Mouse (Mus musculus) MEL (cell line): ENCODE measurements around the gene Csmd2. TPM values are rescaled to one million over a fixed set of nuclear protein-coding genes. Genes with fewer than 3 reads are reported as not detected.

Source experiments
- DNase-seq: peaks from one replicate; pipeline ENCODE4 v3.0.0; 2011; ENCODE audit warnings: low read depth, low spot score
- H3K27ac ChIP-seq: 2 replicates; pipeline ENCODE4 v1.5.1; 2012; ENCODE audit warnings: low read depth, mild to moderate bottlenecking, control low read depth, low read length, moderate library complexity; ENCODE audit not compliant: control insufficient read depth
- H3K27me3 ChIP-seq, 2 experiments: fragments of 150-350 bp in 1 of 2; sonication (generic) in 1 of 2; 2 replicates each; pipeline ENCODE4 v1.6.1; 2012; ENCODE audit warnings: low read length in 2 of 2, mild to moderate bottlenecking in 2 of 2, improper control_type of control experiment in 1 of 2, moderate library complexity in 1 of 2; ENCODE audit not compliant: insufficient read depth in 2 of 2, control insufficient read depth in 1 of 2
- H3K36me3 ChIP-seq, 2 experiments: 2 replicates each; pipeline ENCODE4 v1.6.1; 2012 to 2014; ENCODE audit warnings: low read length in 2 of 2, improper control_type of control experiment in 1 of 2, inconsistent platforms in 1 of 2, mild to moderate bottlenecking in 1 of 2; ENCODE audit not compliant: insufficient read depth in 2 of 2, control insufficient read depth in 1 of 2
- H3K4me1 ChIP-seq, 2 experiments: fragments of 150-350 bp in 1 of 2; sonication (generic) in 1 of 2; 2 replicates each; pipeline ENCODE4 v1.6.1; 2012; ENCODE audit warnings: low read length in 2 of 2, improper control_type of control experiment in 1 of 2, mild to moderate bottlenecking in 1 of 2; ENCODE audit not compliant: insufficient read depth in 2 of 2, control insufficient read depth in 1 of 2
- H3K4me3 ChIP-seq, 2 experiments: fragments of 150-350 bp in 1 of 2; sonication (generic) in 1 of 2; 2 replicates each; pipeline ENCODE4 v1.5.1; 2012; ENCODE audit warnings: low read depth in 2 of 2, low read length in 2 of 2, mild to moderate bottlenecking in 2 of 2, moderate library complexity in 2 of 2, control low read depth in 1 of 2, improper control_type of control experiment in 1 of 2; ENCODE audit not compliant: control insufficient read depth in 1 of 2, insufficient read depth in 1 of 2
- H3K79me2 ChIP-seq: 2 replicates; pipeline ENCODE4 v1.6.1; 2012; ENCODE audit warnings: mild to moderate bottlenecking, low read length, moderate library complexity; ENCODE audit not compliant: control insufficient read depth, poor library complexity, insufficient read depth
- H3K9ac ChIP-seq: 2 replicates; pipeline ENCODE4 v1.6.1; 2012; ENCODE audit warnings: low read depth, mild to moderate bottlenecking, control low read depth, low read length, moderate library complexity; ENCODE audit not compliant: control insufficient read depth, poor library complexity, severe bottlenecking
- H3K9me3 ChIP-seq: fragments of 150-350 bp; sonication (generic); replicated peaks from 2 replicates; pipeline ENCODE4 v1.6.1; 2012; ENCODE audit warnings: mild to moderate bottlenecking, low read length, improper control_type of control experiment, moderate library complexity; ENCODE audit not compliant: insufficient read depth
- BHLHE40 ChIP-seq: IDR thresholded peaks from 2 replicates; pipeline ENCODE4 v1.6.1; 2012; ENCODE audit warnings: low read depth, mild to moderate bottlenecking, inconsistent platforms, low read length, improper control_type of control experiment, borderline replicate concordance
- CHD2 ChIP-seq: IDR thresholded peaks from 2 replicates; pipeline ENCODE4 v1.6.1; 2011; ENCODE audit warnings: low read length, improper control_type of control experiment
- E2F4 ChIP-seq: IDR thresholded peaks from 2 replicates; pipeline ENCODE4 v1.6.1; 2011; ENCODE audit warnings: low read depth, low read length, improper control_type of control experiment, borderline replicate concordance
- ELF1 ChIP-seq: IDR thresholded peaks from 2 replicates; pipeline ENCODE4 v1.6.1; 2014; ENCODE audit warnings: low read depth, mild to moderate bottlenecking, inconsistent platforms, low read length, improper control_type of control experiment, moderate library complexity
- GABPA ChIP-seq: IDR thresholded peaks from 2 replicates; pipeline ENCODE4 v1.6.1; 2012; ENCODE audit warnings: low read depth, mild to moderate bottlenecking, inconsistent platforms, low read length, improper control_type of control experiment, moderate library complexity
- MAFK ChIP-seq: IDR thresholded peaks from 2 replicates; pipeline ENCODE4 v1.6.1; 2011; ENCODE audit warnings: low read depth, mild to moderate bottlenecking, low read length, improper control_type of control experiment, borderline replicate concordance
- MYB ChIP-seq: IDR thresholded peaks from 2 replicates; pipeline ENCODE4 v1.6.1; 2011; ENCODE audit warnings: mild to moderate bottlenecking, low read depth, low read length, improper control_type of control experiment
- NELFE ChIP-seq: IDR thresholded peaks from 2 replicates; pipeline ENCODE4 v1.6.1; 2011; ENCODE audit warnings: low read depth, low read length, improper control_type of control experiment
- NRF1 ChIP-seq: IDR thresholded peaks from 2 replicates; pipeline ENCODE4 v1.6.1; 2014; ENCODE audit warnings: low read depth, mild to moderate bottlenecking, inconsistent platforms, low read length, improper control_type of control experiment, moderate library complexity; ENCODE audit not compliant: poor library complexity, insufficient read depth, severe bottlenecking
- POLR2A ChIP-seq, 2 experiments: IDR thresholded peaks; 2 replicates each; pipeline ENCODE4 v1.6.1; 2011 to 2012; ENCODE audit warnings: low read length in 2 of 2, mild to moderate bottlenecking in 2 of 2, control low read depth in 1 of 2, improper control_type of control experiment in 1 of 2, low read depth in 1 of 2, moderate library complexity in 1 of 2; ENCODE audit not compliant: control insufficient read depth in 1 of 2, insufficient read depth in 1 of 2, poor library complexity in 1 of 2
- POLR2AphosphoS5 ChIP-seq: IDR thresholded peaks from 2 replicates; pipeline ENCODE4 v1.6.1; 2012; ENCODE audit warnings: low read depth, borderline replicate concordance, mild to moderate bottlenecking, inconsistent platforms, low read length, moderate library complexity, mixed read lengths
- RAD21 ChIP-seq: IDR thresholded peaks from 2 replicates; pipeline ENCODE4 v1.6.1; 2011; ENCODE audit warnings: mild to moderate bottlenecking, low read depth, low read length, improper control_type of control experiment
- RCOR1 ChIP-seq: IDR thresholded peaks from 2 replicates; pipeline ENCODE4 v1.6.1; 2012; ENCODE audit warnings: low read depth, mild to moderate bottlenecking, inconsistent platforms, low read length, improper control_type of control experiment
- TAL1 ChIP-seq: IDR thresholded peaks from 2 replicates; pipeline ENCODE4 v1.6.1; 2012; ENCODE audit warnings: mild to moderate bottlenecking, inconsistent platforms, low read length, moderate library complexity, mixed read lengths
- TBP ChIP-seq: IDR thresholded peaks from 2 replicates; pipeline ENCODE4 v1.8.0; 2011; ENCODE audit warnings: low read depth, low read length, improper control_type of control experiment
- TCF12 ChIP-seq: IDR thresholded peaks from 2 replicates; pipeline ENCODE4 v1.6.1; 2014; ENCODE audit warnings: low read depth, mild to moderate bottlenecking, inconsistent platforms, low read length, improper control_type of control experiment, moderate library complexity
- USF1 ChIP-seq: IDR thresholded peaks from 2 replicates; pipeline ENCODE4 v1.6.1; 2014; ENCODE audit warnings: low read depth, mild to moderate bottlenecking, inconsistent platforms, low read length, improper control_type of control experiment, moderate library complexity
- ZKSCAN1 ChIP-seq: IDR thresholded peaks from 2 replicates; pipeline ENCODE4 v1.6.1; 2012; ENCODE audit warnings: low read depth, mild to moderate bottlenecking, inconsistent platforms, low read length, improper control_type of control experiment, moderate library complexity
- ZNF384 ChIP-seq: IDR thresholded peaks from 2 replicates; pipeline ENCODE4 v1.6.1; 2012; ENCODE audit warnings: low read depth, mild to moderate bottlenecking, inconsistent platforms, low read length, improper control_type of control experiment
- polyA plus RNA-seq, 2 experiments: library from polyadenylated mRNA; stranded (reverse) in 1 of 2; unstranded in 1 of 2; fragments of >175 nt in 1 of 2; fragments of >200 nt in 1 of 2; gene quantifications; 2 replicates each; pipeline versions ENCODE4 v1.2.1 to v1.2.4; 2012; ENCODE audit warnings: low replicate concordance in 2 of 2, low read depth in 1 of 2; ENCODE audit not compliant: insufficient read length in 2 of 2, insufficient read depth in 1 of 2, missing spikeins in 1 of 2
- total RNA-seq: library from RNA; depleted of rRNA; stranded (reverse); fragments of 300-350 nt; gene quantifications from 2 replicates; pipeline ENCODE4 v1.2.3, GENCODE M21; 2012

The Csmd2 gene
- total and polyA plus RNA-seq, 3 experiments, result not detected

GRCm38 (mm10) chr4:128275586-128275985 is 287.9 kb downstream of the Csmd2 start:
- Histone ChIP-seq H3K4me3 (no peak overlapping the region), H3K27me3 (no peaks in the 10 kb centered on the region), H3K4me1 (no peaks in the 10 kb centered on the region), H3K9ac (no peak overlapping the region), H3K79me2 (no peaks in the 10 kb centered on the region), H3K36me3 (no peaks in the 10 kb centered on the region), H3K27ac (no peak overlapping the region), H3K9me3 (no peaks in the 10 kb centered on the region)
- TF ChIP-seq TBP, result no peak
- TF ChIP-seq TCF12, result no peak
- TF ChIP-seq NRF1, result no peak
- no peak for TF ChIP-seq MYB
- no peak for DNase-seq

DNA sequence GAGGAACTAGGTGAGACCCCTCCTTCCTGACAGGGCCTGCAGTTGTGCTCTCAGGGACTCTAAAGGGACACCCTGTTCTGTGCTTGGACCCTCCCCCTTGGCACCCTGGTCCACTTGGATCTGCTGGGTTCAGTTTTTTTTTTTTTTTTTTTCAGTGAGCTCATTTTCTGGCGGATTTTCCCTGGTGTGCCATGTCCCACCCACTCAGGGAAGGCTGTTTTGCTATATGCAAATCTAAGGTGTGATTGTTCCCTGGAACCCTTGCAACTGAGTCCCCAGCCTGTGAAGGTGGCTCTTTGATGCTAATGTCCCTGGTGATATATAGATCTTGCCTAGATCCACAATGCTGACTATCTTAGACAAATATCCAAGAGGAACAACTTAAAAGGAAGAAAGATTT is 297.4 kb downstream of the Csmd2 start:
- no peaks in the 10 kb centered on the region for H3K79me2 ChIP-seq
- no peaks in the 10 kb centered on the region for H3K27me3 ChIP-seq
- no peaks in the 10 kb centered on the region for H3K4me1 ChIP-seq
- H3K36me3 ChIP-seq, result no peaks in the 10 kb centered on the region
- TF ChIP-seq RAD21 (no peak), TCF12 (no peak), TAL1 (no peak), POLR2A (IDR thresholded peaks at IDR 0.05; ENCODE audit: control insufficient read depth in 1 of 2, insufficient read depth in 1 of 2, low read depth in 1 of 2, low read length in 2 of 2, poor library complexity in 1 of 2) (no peak), ELF1 (no peak), ZKSCAN1 (no peak), MAFK (no peak), NELFE (no peak), GABPA (no peak), CHD2 (no peak), ZNF384 (no peak), USF1 (no peak)
- H3K27ac ChIP-seq, result no peak overlapping the region
- H3K9me3 ChIP-seq, result no peaks in the 10 kb centered on the region
- DNase-seq, result no peak
- no peak overlapping the region for H3K9ac ChIP-seq
- no peak overlapping the region for H3K4me3 ChIP-seq

GRCm38 (mm10) chr4:128288095-128288494 is 300.4 kb downstream of the Csmd2 start:
- Histone ChIP-seq H3K27ac (no peak overlapping the region), H3K4me3 (no peak overlapping the region), H3K27me3 (no peaks in the 10 kb centered on the region), H3K9ac (no peak overlapping the region), H3K9me3 (no peaks in the 10 kb centered on the region), H3K4me1 (no peaks in the 10 kb centered on the region), H3K36me3 (no peaks in the 10 kb centered on the region), H3K79me2 (no peaks in the 10 kb centered on the region)
- TF ChIP-seq POLR2AphosphoS5, result no peak
- no peak for TF ChIP-seq E2F4
- no peak for TF ChIP-seq RCOR1
- TF ChIP-seq BHLHE40, result no peak
- TF ChIP-seq TCF12, result no peak
- no peak for DNase-seq
